Mouse (Mus musculus) megakaryocyte-erythroid progenitor cell, adult 5-6 weeks (primary cell): ENCODE measurements around the gene Olfr725. TPM values are rescaled to one million over a fixed set of nuclear protein-coding genes. Genes with fewer than 3 reads are reported as not detected.

Source experiments
- ATAC-seq: replicated peaks from 2 replicates; pipeline ENCODE4 v1.8.0; 2016; ENCODE audit warnings: mild to moderate bottlenecking, inconsistent platforms; ENCODE audit not compliant: severe bottlenecking, poor library complexity, low FRiP score, low TSS enrichment
- total RNA-seq, 2 experiments: library from RNA; stranded (forward) in 1 of 2; stranded (reverse) in 1 of 2; fragments of 200-1000, 215-1000 nt in 1 of 2; fragments of >200 nt in 1 of 2; fragmentation: Nextera tagmentation in 1 of 2; gene quantifications; 2 replicates each; pipeline ENCODE4 v1.2.3; 2014 to 2017

Olfr725 gene
- total RNA-seq (2014; fragmentation: Nextera tagmentation) (not detected in 2 replicates), total RNA-seq (2017) (not detected in 2 replicates)

GRCm38 (mm10) chr14:50040275-50040674, at the start of gene Olfr725:
Olfr725 (minus strand) TSS chr14:50040375.
- ATAC-seq = no peak

GRCm38 (mm10) chr14:50062733-50063104, 22.5 kb upstream of the Olfr725 start:
- ATAC-seq = peak; percentile 42

- ATAC-seq = peak; percentile 99
These were observed 22.0 kb upstream of the Olfr725 start for GRCm38 (mm10) chr14:50061955-50062732.

GRCm38 (mm10) chr14:50061590-50061954, 21.4 kb upstream of the Olfr725 start:
- peak; percentile 48 for ATAC-seq

GRCm38 (mm10) chr14:50061179-50061578, 21.0 kb upstream of the Olfr725 start:
- ATAC-seq = no peak

GRCm38 (mm10) chr14:50032041-50032440, 8.1 kb downstream of the Olfr725 start:
- no peak for ATAC-seq

- no peak for ATAC-seq
These were observed 8.8 kb downstream of the Olfr725 start for GRCm38 (mm10) chr14:50031356-50031755.

- ATAC-seq = no peak
These were observed 13.8 kb downstream of the Olfr725 start for GRCm38 (mm10) chr14:50026371-50026770.

Other genes with a start within 250 kb of the Olfr725 start
- gene Olfr722, start 138.4 kb downstream of the Olfr725 start, total RNA-seq (2014; fragmentation: Nextera tagmentation) = not detected in 2 replicates
- not detected in 2 replicates for gene Olfr722, start 138.4 kb downstream of the Olfr725 start, total RNA-seq (2017)
- gene Olfr723, start 108.6 kb downstream of the Olfr725 start, total RNA-seq (2014; fragmentation: Nextera tagmentation) = not detected in 2 replicates
- not detected in 2 replicates for gene Olfr723, start 108.6 kb downstream of the Olfr725 start, total RNA-seq (2017)
- not detected in 2 replicates for gene Olfr724, start 77.1 kb downstream of the Olfr725 start, total RNA-seq (2014; fragmentation: Nextera tagmentation)
- gene Olfr724, start 77.1 kb downstream of the Olfr725 start, total RNA-seq (2017) = not detected in 2 replicates
- not detected in 2 replicates for gene Olfr726, start 50.6 kb upstream of the Olfr725 start, total RNA-seq (2014; fragmentation: Nextera tagmentation)
- gene Olfr726, start 50.6 kb upstream of the Olfr725 start, total RNA-seq (2017) = not detected in 2 replicates
- not detected in 2 replicates for gene Olfr727, start 82.8 kb upstream of the Olfr725 start, total RNA-seq (2014; fragmentation: Nextera tagmentation)
- gene Olfr727, start 82.8 kb upstream of the Olfr725 start, total RNA-seq (2017) = not detected in 2 replicates
- gene Olfr728, start 102.3 kb upstream of the Olfr725 start, total RNA-seq (2014; fragmentation: Nextera tagmentation) = not detected in 2 replicates
- gene Olfr728, start 102.3 kb upstream of the Olfr725 start, total RNA-seq (2017) = not detected in 2 replicates
- gene Olfr729, start 112.5 kb upstream of the Olfr725 start, total RNA-seq (2014; fragmentation: Nextera tagmentation) = not detected in 2 replicates
- not detected in 2 replicates for gene Olfr729, start 112.5 kb upstream of the Olfr725 start, total RNA-seq (2017)
- not detected in 2 replicates for gene Olfr730, start 147.8 kb upstream of the Olfr725 start, total RNA-seq (2014; fragmentation: Nextera tagmentation)
- gene Olfr730, start 147.8 kb upstream of the Olfr725 start, total RNA-seq (2017) = not detected in 2 replicates
- not detected in 2 replicates for gene Olfr731, start 201.5 kb upstream of the Olfr725 start, total RNA-seq (2014; fragmentation: Nextera tagmentation)
- not detected in 2 replicates for gene Olfr731, start 201.5 kb upstream of the Olfr725 start, total RNA-seq (2017)
- not detected in 2 replicates for gene Olfr732, start 243.8 kb upstream of the Olfr725 start, total RNA-seq (2014; fragmentation: Nextera tagmentation)
- not detected in 2 replicates for gene Olfr732, start 243.8 kb upstream of the Olfr725 start, total RNA-seq (2017)